Mouse (Mus musculus) left cerebral cortex, adult 18-20 months (tissue): Measurements from ENCODE around the gene Pla2g16. TPM values are rescaled to one million over a fixed set of nuclear protein-coding genes. Genes with fewer than 3 reads are reported as not detected.

Experiments
- DNase-seq, 2 experiments: peaks; one replicate each; pipeline ENCODE4 v3.0.0; 2021 to 2022; ENCODE audit warnings: low spot score in 2 of 2, mixed read lengths in 1 of 2
- total RNA-seq, 2 experiments: library from RNA; stranded (reverse); gene quantifications; 2 replicates each; pipeline ENCODE4 v1.2.3; 2021

The Pla2g16 gene
- total RNA-seq, 2 experiments from 2014 or later, result 33.2 to 40.7 TPM

DNA sequence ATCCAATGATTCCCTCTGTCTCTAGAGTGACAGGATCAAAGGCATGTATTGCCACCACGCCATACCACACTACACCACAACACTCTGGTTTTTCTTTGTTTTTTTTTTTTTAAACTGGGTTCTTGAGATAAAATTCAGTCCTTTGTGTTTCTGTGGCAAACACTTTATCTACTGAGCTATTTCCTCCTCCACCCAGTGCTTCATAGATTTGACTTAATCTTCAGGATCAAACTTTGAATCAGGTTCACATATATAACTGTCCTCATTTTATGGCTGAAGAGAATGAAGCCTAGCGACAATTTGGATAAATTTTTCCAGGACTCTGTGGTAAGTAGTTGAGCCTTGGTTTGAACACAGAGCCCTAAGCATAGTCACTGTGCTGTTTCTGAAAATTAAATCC is 6.4 kb downstream of the Pla2g16 start:
- no peak for DNase-seq

DNA sequence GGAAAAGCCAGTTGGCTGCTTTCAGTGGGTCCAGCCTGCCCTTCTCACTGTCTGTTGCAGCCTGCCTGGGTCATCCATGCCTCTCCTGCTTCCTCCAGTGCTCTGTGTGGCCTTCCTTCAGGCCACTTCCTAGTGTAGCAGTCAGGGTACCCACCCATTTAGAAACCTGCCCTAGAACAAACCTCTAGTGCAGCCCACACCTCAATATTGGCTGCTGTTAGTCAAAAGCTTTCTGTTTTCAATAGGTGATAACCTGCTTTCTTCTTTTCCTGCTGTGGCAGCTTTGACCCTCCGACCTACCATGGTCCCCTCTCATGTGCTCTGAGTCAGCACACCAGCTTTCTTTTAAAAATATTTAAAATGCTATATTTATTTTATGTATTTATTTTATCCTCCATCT is 7.2 kb downstream of the Pla2g16 start:
- DNase-seq, result no peak

DNA sequence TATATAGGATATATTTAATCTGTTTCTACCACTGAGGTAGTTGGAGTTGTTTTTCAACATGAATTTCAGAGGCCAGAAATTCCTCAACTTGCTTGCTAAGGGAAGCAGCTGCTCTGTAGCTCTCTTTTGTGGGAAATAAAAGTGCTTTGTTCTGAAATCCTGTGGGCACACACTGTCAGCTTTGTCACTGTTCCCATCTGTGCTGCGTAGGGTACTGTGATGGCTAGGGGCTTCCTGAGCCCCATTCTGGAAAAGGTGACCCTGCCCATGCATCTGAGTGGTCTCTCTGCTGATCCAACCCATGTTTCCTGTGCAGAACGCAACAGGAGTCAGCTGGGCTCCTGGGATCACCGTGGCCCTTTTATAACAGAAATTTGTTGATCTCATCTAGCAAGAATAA is 9.6 kb downstream of the Pla2g16 start:
- peak in 1 of 2 experiments; percentile 17 for DNase-seq

DNA sequence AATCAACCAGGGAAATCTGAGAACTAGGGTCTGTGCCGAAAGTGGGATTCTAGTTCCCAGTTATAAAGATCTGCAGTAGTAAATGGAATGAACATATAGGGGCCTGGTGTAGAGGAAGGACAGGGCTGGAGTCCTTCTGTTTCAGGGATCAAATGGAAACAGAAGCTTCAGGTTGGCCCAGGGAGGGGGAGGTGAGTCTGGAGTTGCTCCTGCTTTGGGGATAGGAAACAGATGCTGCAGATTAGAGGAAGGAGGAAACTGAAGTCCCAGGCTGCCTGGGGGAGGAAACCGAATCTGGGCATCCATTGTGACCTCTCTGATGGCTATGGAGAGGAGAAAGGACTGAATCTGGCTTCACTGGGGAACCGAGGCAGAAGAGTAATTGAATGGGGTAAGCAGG is 11.1 kb downstream of the Pla2g16 start:
- no peak for DNase-seq

DNA sequence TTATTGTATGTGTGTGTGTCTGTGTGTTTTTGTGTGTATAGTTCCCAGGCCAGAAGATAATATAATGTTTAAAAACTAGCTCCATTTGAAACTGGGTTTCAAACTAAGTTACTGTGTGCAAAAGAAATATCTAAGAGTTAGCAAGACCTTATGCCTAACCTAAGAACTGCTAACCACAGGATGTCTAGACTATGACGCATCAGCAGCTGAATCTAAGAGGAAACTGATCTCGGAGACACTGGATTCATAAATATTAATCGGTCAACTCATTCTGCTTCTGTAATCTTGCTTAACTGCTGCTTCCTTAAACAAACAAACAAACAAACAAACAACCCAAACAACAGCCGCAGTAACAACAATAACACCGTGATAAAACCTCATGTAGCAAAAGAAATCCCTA is 12.4 kb downstream of the Pla2g16 start:
- no peak for DNase-seq

DNA sequence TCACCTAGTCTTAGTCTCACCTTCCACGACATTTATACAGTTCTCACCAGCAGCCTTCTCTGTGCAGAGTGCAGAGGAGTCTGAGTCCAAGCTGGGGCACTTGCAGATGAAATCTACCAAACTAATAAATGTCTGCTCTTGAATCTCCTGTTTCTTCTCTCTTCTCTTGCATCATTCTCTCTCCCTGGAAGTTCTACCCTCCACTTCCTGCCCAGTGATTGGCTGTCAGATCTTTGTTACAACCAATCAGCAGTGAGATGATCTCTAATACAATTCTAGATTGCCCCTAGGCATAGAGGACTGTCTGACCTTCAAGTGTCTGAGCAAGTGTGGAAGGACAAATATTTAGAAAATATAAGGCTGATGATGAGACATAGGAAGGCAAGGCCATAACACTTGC is 18.9 kb downstream of the Pla2g16 start:
- DNase-seq, result no peak

DNA sequence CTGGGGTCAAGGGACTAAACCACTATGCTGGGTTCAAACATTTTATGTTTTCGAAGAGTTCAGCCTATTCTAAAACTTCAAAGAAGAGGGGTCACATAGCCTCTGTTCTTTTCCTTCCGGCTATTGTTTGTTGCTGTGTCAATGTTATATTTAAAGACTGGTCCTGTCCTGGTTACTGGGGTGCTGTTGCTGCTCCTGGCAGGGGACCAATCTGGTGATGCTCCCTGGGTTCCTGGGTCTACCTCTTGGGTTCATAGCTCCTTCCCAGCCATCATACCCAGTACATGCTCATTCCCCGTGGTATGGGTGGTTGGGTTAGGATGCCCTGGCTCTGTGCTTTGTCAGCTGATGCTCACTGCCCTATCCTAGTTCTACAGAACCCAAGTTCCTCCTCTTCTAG is 20.5 kb downstream of the Pla2g16 start:
- DNase-seq, result no peak

DNA sequence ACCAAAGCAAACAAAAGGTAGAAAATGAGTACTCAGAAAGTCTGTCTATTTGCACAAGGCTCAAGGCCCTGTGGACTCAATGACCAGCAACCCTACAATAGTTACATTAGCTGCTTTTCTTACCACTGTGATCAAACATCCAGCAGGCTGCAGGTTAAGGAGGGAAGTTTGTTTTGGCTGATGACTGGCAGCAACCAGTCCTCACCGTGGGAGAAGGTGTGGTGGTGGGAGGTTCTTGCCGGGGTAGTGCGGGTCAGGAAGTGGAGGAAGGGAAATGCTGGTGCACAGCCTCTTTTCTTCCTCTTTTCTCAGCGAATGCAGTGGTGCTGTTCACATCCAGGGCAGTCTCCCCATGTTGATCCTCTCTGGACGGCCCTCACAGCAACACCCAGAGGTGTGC is 23.8 kb downstream of the Pla2g16 start:
- no peak for DNase-seq

DNA sequence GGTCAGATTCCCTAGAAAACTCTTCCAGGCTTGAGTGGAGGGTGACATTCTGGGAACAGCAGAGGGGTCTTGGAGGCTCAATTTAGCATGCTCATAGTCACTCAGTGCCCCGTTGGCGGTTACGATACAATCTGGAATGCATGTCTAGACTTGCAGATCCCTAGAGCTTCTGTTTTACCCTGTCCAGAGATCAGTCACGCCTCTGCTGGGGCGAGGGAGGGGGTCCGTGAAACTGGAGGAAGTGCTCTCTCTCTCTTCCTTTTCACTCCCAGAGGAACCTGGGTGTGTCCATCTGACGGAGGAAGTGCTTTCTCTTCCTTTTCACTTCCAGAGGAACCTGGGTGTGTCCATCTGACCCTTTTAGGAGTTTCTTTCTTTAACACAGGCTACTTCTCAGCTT is 25.8 kb downstream of the Pla2g16 start:
- DNase-seq, result no peak

DNA sequence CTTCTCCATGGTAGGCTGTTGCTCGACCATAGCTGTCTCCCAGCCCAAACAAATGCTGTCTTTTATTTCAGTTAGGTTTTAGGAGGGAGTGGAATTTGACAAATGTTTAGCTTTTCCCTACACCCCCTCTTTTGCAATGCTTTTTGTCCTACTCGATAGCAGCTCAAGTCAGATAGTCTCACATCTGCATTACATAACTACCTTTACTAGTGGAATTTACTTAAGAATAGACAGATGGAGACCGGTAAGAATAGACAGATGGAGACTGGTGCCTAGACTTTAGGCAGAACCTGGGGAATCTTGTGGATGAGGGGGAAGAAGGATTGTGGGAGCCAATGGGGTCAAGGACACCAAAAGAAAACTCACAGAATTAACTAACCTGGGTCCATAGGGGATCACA is 26.3 kb downstream of the Pla2g16 start:
- DNase-seq, result no peak

DNA sequence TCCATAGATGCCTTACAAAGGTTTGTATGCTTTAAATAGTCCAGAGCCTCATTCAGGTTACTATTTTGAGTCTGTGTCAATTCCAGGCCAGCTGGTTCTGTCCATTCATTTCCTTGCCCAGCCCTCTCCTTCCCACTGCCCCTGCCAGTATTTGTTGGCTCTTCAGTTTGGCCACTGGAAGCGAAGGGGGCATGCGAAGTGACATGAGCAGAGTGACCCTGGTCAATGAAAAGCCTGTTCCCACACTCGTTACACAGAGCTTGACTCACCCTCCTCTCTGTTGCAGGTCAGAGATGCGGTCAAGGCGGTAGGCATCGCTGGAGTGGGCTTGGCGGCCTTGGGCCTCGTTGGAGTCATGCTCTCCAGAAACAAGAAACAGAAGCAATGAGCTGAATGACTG is 28.0 kb downstream of the Pla2g16 start:
- no peak for DNase-seq

DNA sequence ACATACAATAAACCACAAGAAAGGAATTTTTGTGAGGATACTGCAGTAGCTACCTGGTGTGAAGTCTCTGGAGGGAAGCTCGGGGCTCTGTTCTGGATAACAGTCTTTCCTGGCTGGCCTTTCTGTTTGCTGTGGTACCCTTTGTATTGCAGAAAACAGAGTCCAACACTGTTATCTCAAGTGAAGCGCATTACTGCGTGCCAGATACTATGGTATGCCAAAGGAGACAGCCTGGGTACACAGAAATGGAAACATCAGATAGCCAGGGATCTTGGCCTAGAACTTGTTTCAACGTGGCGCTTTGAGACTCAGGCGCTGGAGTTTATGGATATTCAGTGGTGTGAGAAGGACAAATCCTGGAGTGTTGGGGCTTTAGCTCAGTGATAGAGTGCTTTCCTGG is 28.5 kb downstream of the Pla2g16 start:
- DNase-seq, result no peak

DNA sequence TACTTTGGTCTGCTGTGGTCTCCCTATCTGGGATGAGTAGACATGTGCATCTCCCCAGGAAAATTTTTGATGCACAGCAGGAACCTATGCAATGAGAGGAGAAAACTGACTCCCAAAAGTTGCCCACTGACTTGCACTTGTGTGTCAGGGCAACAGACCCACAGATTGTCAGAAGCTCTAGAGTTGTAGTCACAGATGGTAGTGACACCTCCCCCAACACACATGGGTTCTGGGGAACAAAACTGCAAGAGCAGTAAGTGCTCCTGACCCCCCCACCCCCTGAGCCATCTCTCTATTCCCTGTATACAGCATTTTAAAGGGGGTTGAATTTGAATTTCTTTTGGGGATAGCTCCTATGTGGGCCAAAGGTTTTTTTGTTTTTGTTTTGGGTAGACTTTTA is 33.5 kb downstream of the Pla2g16 start:
- DNase-seq, result no peak

DNA sequence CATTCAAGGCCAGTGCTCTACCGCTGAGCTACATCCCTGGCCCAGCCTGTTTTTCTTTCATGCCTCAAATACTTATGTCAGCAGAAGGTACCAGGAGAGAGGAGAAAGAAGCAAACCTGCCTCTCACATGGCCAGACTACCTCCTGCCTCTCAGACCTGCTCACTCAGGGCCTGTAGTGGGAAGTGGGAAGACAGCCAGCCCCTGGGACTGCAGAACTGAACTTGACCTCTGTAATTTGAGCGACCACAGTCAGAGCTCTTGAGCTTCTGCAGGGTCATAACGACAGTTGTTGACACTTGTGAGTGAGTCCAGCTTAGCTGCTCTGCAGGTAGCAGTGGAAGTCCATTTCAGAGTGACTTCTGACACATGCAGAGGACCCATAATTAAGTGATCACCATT is 34.8 kb downstream of the Pla2g16 start:
- DNase-seq, result no peak

DNA sequence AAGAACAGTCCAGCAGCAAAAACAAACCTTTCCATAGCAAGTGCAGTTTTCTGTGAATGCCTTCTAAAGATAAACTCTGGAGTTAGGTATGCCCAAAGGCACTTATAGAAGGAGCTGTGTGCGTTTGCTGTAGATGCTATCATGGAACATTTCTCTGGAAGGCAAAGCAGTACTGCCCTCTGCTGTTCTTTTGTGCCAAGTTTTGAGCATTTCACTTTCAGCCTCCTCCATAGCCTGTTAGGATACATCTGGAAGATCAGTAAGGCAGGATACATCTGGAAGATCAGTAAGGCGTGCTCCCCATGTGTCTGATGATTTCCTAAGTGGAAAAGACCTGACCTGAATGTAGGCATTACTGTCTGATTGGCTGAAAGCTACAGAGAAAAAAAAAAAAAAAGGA is 38.3 kb downstream of the Pla2g16 start:
- DNase-seq, result peak; percentile 45 to 49

DNA sequence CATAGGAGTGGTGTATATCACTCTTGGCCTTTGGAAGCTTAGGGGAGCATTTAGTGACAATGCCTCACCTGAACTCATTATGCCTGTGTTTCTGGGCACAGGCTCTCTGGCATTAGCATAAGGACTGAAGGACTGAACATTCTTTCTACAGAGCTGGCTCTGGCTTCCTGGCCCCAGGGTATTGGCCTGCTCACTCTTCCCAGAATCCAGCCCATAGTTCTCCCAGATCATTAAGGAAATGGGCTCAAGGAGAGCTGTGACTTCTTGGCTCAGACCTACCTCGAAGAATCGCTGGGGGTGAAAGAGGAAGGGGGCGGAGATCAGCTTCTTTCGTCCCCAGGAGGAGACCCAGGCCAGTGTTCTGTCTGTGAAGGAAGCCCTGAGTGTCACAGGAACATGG is 41.2 kb downstream of the Pla2g16 start:
- DNase-seq, result no peak

DNA sequence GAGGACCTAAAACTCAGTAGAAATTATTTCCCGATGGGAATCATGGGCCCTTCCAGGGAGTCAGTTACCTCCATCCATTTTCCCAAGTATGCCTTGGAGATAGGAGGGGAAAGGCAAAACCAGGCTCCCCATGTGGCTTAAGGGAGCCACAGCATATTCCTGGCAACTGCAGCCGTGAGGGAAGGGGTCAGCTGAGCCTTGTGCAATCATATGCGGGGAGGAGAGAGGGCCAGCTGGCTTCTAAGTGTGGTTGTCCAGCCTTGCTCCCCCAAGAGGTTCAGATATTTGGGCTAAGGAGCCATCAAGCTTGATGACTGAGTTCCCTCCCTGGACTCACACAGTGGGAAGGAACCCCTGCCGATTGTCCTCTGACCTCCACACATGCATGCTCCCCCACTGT is 44.3 kb downstream of the Pla2g16 start:
- no peak for DNase-seq

DNA sequence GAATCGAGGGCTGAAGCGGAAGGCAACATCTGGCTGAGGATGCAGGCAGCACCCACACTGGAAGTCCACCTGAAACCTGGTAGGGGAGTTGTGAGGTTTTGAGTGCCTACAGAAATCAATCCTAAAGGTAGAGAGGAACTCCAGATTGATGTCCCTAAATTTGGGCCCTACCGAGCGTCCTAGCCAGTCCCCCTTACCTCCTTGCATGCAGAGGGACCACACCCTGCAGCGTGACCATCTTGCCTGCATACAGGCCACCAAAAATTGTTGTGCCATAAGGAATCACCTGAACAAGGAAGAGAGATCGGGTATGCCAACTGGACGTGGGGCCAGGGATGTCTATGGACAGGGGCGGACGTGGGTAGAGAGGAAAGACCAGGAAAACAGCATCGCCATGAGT is 46.8 kb downstream of the Pla2g16 start:
- DNase-seq, result no peak

DNA sequence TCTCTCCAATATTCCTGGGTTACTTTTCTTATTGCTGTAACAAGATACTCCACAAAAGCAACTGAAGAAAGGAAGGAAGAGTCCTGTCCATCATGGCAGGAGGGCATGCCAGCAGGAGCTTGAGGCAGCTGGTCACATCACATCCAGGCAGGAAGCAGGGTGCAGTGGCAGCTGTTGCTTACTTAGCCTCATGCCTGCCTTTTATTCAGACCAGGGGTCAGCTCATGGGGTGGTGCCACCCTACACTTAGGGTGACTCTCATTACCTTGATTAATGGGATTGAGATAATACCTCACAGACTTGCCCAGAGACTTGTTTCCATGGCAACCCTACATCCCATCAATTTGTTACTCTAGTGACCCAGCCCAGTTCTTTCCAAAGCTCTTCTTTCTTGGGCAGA is 47.8 kb downstream of the Pla2g16 start:
- no peak for DNase-seq

DNA sequence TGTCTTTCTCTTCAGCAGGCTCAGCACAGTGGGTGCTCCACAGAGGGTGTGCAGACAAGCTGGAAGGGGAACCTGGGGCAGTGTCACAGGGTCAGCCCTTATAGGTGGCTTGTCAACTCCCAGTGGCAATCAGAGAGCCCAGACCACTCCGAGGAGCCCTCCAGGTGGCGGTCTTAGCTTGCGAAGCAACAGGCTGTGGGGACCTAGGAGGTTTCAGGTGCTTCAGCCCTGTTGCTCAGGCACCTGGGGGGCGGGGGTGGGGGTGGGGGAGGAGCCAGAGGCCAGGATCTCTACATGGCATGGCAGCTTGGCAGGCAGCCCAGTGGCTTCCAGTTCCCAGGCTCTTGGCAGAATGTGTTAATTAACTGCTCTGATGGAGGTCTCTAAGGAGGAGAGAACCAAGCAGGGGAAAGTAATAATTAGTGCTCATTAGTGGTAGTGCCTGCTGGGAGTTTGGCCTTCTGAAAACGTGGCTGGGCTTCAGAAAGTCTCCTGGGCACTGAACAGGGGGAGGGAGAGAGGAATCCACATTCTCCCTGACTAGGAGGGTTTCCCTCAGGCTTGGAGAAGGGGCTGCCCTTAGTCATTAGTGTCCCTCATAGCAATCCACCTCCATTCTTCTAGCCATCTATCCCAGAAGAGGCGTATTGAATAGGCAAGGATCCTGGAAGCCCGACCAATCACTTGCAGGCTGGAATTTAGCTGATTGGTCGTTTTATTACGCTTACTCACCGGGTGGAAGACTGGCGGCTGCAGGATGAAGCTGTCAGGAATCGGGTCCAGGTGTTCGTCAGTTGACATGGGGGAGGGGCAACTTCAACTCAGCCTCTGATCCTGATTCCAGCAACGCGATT is 48.9 kb downstream of the Pla2g16 start:
- DNase-seq, result peak; percentile 34 to 41

DNA sequence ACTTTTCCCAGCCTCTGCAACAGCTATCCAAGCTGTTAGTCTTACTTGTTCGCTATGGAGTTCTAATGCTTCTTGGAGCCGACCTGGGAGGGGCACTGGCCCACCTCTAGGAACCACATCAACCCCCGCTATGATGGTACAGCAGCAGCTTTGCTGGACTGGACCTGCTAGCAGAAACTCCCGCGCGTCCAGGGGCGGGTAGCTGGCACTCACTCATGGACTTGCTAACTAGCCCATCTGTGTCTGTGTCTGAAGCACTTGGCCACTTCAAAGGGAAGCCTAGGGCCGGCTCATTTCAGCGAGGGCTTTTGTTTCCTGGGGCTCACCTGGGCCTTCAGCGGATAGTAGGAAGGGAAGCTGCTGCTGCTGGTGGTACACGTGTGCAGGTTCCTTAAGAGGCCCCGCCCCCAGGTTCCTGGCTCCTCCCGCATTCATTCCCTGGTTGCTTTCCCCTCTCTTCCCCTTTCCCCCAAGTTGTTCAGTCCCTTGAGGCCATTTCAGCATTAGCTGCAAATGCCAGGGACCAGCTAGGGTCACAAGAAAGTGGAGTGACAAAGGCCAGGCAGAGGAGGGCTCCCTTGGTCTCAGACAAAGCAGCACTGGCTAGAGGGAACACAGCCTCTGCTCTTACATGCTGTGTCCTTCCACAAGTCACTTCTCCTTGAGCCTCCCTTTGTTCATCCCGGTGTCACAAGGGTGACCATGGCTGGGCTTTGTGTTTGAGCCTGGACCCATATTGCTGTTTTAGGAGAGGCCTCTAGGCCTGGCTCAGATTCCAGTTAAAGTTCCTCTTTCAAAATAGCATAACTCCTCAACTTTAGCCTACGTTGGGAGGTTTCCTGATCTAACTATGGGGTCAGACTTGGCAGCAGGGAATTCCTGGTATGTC is 49.8 kb downstream of the Pla2g16 start, which contains the start of gene Lgals12:
Lgals12 (minus strand) TSS at position 393 of the 889 bp plus-strand sequence.
- DNase-seq, result peak; percentile 54 to 71

DNA sequence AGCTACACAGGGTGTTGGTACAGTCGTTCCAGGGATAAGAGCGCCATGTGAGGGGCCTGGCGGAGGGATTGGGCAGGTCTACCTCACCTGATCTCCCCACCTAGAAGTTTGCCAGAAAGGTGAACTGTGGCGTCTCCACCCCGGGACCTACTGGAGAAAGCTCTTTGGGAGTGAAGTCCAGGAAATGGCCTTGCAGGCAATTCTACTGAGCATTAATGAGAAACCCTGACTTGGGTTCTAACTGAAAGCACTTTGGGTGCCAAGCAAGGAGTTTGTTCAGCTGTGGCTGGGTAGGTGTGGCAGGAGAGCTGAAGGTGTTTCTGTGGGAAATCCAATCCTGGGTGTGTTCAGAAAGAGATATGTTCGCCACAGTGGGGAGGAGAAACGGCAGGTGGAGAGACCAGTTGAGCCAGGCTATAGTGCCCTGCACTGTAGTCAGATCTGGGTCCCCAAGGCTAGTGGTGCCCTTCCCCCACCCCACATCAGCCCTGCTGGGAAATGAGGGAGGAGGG is 50.5 kb downstream of the Pla2g16 start:
- no peak for DNase-seq
